Mouse (Mus musculus): ENCODE results near the gene Tent4a.

- no peak for TF ChIP-seq NRF1 (IDR thresholded peaks at IDR 0.05; ENCODE audit: low read depth, low read length)
- no peak for TF ChIP-seq CTCF (conservative IDR thresholded peaks at IDR 0.05 in 1 of 2, IDR thresholded peaks at IDR 0.05 in 1 of 2; ENCODE audit: low read depth in 2 of 2, low read length in 2 of 2)
- TF ChIP-seq USF1 (IDR thresholded peaks at IDR 0.05; ENCODE audit: low read depth, low read length): no peak
- no peak for TF ChIP-seq ZNF384 (IDR thresholded peaks at IDR 0.05; ENCODE audit: low read depth, low read length)
- TF ChIP-seq POLR2A (IDR thresholded peaks at IDR 0.05; ENCODE audit: low read depth, low read length): no peak
- TF ChIP-seq MXI1 (IDR thresholded peaks at IDR 0.05; ENCODE audit: low read depth, low read length): no peak
- TF ChIP-seq SMC3 (IDR thresholded peaks at IDR 0.05; ENCODE audit: low read depth, low read length): no peak
- TF ChIP-seq RAD21 (IDR thresholded peaks at IDR 0.05; ENCODE audit: low read depth, low read length): no peak
- no peak for TF ChIP-seq CHD1 (IDR thresholded peaks at IDR 0.05; ENCODE audit: low read depth, low read length)
- TF ChIP-seq POLR2AphosphoS2 (IDR thresholded peaks at IDR 0.05; ENCODE audit: low read depth, low read length): no peak
Measured at GRCm38 (mm10) chr13:69572594-69572993, 38.2 kb upstream of the Tent4a start.

Measured in CH12.LX (cell line).